Mouse (Mus musculus) right cerebral cortex, adult 2 months (tissue): ENCODE measurements at regions not wholly inside any gene's neighbourhood (a gene's known extent, or its start where the extent isn't known, plus 50 kb on each side); places are given as distances from the start of the nearest gene placed in this dataset.
"Not testable (repeated sequence)": the region's sequence is repeated elsewhere in the genome, so short reads cannot be mapped to it uniquely, and the experiment has no call there.

Experiments
- DNase-seq, 2 experiments: peaks; one replicate each; pipeline ENCODE4 v3.0.0; 2021 to 2022; ENCODE audit warnings: low spot score in 2 of 2

- DNase-seq = no peak
These were observed 167.9 kb downstream of the Basp1 start for GRCm38 (mm10) chr15:25245631-25246030.

DNA sequence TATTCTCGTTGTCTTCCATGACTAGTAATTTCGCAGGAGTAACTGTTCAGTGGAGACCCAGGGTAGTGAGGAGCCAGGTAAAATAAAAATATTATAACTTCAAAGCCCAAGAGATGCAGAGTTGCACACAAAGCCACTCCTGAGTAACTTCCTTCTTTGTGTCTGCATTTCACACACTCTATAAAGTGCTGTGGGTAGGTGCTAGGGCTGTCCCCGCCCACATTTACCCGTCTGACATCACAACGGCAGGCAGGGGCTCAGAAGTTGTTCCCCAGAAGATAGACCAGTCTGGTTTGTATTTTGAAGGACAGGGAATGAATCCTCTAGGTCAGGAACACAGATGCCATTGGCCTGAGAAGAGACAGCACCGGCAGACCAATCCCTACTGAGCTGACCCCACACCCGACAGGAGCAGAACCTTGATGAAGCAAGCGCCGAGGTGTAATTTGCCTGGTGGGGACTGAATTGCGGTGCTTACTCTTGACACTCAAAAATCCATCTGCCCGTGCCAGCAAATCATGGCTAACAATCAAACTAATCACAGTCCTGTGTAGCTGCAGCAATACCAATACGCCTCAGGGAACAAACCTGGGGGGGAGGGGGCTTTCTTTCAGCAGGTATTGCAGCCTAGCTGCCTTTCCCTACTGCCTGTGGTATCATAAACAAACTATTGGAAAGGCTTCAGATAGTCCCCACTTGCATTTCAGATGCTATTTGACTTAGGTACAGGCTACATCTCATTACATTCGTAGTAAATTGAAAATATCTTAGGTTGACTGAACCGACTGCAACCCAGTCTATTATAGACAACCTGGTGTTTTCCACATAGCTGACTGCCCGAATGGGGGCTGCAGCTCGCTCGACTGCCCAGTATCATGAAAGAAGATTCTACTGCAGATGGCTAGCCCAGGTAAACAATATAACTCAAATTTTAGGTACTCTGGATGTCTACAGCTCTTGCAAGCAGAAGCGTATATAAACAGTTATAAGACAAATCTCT, 175.6 kb downstream of the Basp1 start:
- no peak for DNase-seq

DNA sequence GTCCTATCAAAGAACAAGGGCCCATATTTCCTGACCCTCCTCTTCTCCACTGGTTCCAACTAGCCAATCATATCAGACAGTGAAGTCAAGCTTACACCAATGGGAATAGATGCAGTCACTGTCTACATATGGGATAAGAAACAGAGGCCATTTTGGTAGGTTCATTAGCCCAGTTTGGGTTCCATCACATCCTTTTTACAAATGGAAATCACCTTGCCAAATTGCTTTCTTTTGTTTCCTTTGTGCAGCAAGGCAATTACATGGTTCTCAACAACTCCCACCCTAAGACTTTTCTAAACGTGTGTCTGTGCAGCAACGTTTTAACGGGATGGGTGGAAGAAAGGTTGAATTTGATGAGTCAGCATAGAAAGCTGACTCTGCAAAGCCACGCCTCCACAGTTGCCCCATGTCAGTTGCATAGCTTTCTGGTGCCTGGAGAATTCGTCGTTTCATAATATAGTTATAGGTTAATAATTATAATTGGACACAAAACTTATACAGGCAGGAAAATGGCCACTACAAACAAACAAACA, 177.3 kb downstream of the Basp1 start:
- no peak for DNase-seq

DNA sequence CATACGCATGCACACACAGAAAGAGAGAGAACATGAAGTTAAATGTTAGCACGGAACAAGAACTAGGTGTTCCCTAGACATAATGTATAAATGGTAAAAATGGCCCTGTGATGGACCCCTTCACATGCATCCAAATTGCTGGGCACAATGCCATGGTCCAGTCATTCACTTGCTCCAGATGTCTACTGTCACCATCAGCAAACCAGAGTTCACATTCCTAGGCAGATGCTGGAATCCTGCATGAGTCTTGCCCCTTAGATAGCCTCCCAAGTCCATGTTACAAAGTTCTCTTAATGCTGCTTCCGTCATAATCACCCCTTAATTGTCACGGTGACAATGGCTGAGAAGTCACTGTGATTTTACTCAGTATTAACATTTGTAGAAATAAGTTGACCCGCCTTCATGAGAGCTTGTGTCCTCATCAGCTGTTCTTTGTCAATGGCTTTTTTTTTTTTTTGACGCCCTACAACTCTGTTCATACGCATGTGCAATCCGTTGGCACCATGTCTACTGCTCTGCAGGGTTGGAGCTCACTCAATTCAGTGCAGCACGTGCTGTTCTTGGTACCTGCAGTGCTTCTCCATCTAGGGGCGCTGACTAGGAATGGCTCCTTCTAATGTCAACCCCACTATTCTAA, 179.4 kb downstream of the Basp1 start:
- no peak for DNase-seq

DNA sequence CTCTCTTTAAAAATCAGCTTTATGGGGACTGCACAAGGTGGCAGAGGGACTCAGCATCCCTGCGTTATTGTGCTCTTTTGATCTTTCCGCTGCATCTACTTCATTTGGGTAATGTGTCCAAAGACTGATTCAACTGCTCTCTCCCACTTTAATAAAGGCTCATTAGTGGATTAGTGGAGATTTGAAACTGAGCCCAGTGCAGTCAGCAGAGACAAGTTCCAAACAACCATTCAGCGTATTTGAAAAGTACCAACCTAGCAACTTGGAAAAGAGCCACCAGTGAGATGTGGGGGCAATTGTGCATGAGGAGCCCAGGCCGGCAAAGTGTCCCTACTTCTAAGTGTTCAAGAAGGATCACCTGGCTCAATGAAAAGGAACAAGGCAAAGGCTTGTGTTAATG, 183.4 kb downstream of the Basp1 start:
- no peak for DNase-seq

- DNase-seq = no peak
These were observed 183.8 kb downstream of the Basp1 start for GRCm38 (mm10) chr15:25229807-25230206.

DNA sequence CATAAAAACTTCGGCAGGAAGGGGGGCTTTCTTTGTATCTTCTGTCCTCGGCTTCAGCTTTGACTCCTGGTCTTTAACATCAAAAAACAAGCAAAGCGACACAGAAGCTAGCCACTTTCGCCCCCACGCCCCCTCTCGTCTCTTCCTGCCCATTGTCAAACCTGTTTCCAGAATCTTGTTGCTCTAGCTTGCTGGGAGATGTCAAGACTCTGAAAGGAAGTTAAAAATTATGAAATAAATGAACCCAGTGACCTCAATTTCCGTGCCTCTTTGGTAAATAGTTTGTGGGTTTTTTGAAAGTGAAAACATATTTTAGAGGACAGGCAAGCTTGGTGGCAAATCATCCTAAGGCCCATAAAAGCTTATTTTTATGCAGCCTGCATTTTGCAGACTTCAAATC, 186.1 kb downstream of the Basp1 start:
- DNase-seq = no peak

GRCm38 (mm10) chr15:25225936-25226335, 187.6 kb downstream of the Basp1 start:
- no peak for DNase-seq

- no peak for DNase-seq
These were observed 188.1 kb downstream of the Basp1 start for GRCm38 (mm10) chr15:25225431-25225830.

DNA sequence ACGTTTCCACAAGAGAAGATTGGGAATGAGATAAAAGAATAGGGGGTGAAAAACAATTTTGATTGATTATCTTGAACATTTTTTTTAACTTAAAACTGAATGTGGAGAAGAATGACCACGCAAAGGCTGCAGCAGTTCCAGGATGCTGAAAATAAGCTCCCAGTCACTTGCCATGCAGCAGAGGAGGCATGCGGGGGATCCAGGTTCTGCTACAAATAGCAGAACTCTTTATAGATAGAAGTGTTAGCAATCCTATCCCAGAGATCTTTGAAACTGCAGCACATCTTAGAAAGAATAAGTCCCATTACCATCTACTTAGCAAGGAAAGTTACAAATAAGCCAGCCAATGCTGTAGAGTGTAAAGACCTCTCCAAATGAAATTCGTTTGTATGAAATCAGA, 191.8 kb downstream of the Basp1 start:
- peak; percentile 56 to 60 for DNase-seq

- no peak for DNase-seq
These were observed 197.2 kb downstream of the Basp1 start for GRCm38 (mm10) chr15:25216375-25216774.

DNA sequence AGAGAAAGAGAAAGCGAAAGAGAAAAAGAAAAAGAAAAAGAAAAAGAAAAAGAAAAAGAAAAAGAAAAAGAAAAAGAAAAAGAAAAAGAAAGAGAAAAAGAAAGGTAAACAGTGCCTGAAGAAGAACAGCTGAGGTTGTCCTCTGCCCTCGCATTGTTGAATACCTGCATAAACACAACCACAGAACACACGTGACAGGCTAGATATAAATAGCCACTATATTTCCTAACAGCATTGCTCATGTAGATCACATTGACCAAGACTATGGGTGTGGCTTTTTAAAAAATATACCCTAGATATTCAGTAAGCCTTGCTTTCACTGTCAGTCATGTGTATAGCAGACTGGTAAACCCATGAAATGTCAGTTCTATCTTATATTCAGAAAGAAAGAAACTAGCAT, 211.5 kb downstream of the Basp1 start:
- DNase-seq = no peak

DNA sequence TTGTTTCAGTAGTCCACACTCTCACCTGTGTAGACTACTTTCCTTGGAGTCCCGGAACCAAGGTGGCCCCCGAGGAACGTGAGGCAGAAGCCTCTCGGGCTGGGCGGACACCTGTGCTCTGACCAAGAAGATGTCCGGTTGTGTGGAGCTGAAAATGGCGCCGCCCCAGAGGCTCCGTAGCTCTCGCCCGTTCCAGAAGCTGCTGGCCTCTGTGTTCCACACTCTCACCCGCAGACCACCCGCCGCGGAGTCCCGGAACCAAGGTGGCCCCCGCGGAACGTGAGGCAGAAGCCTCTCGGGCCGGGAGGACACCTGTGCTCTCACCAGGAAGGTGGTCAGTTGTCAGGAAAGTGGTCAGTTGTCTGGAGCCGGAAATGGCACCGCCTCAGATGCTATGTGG, 213.3 kb downstream of the Basp1 start:
- not testable (repeated sequence) for DNase-seq

DNA sequence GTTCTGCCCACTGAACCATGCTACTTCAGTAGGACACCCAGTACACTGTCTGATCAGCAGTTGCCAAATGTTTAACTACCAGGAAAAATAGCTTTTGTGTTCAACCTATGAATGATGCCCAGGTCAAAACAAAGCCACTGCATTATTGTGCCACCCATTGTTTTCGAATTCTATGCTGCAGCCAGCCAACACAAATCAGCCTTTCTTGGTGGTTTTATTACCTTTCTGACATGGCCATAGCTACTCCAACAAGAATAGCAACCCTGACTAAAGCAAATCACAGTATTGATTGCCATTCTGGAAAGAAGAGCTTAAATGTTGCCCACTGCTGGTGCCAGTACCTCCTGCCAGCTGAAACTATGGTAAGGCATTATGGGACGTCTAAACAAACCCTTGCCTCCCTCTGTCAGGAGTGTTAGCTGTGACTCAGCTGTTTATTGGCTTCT, 225.7 kb downstream of the Basp1 start:
- no peak for DNase-seq

GRCm38 (mm10) chr15:25172755-25173154, 240.8 kb downstream of the Basp1 start:
- DNase-seq = no peak

GRCm38 (mm10) chr15:25146371-25146770, 267.2 kb downstream of the Basp1 start:
- DNase-seq = no peak

GRCm38 (mm10) chr15:25144228-25144627, 269.3 kb downstream of the Basp1 start:
- DNase-seq = no peak

GRCm38 (mm10) chr15:25140389-25141181, 273.0 kb downstream of the Basp1 start:
- no peak for DNase-seq

GRCm38 (mm10) chr15:25137091-25137490, 276.5 kb downstream of the Basp1 start:
- DNase-seq = no peak

- DNase-seq = no peak
These were observed 277.9 kb downstream of the Basp1 start for GRCm38 (mm10) chr15:25135471-25136262.

- DNase-seq = no peak
These were observed 283.5 kb downstream of the Basp1 start for GRCm38 (mm10) chr15:25130096-25130495.
